Mouse (Mus musculus) forebrain, postnatal 0 days (tissue): ENCODE measurements at regions not wholly inside any gene's neighbourhood (a gene's known extent, or its start where the extent isn't known, plus 50 kb on each side); places are given as distances from the start of the nearest gene placed in this dataset.

Experiments
- ATAC-seq: fragments of 200-750 bp; cut with Nextera tagmentation; 2 replicates; pipeline ENCODE4 v1.8.0; 2017; ENCODE audit warnings: mild to moderate bottlenecking, moderate library complexity
- DNase-seq: peaks from one replicate; pipeline ENCODE4 v3.0.0-alpha.2; 2015
- H3K27ac ChIP-seq: fragments of 300-500 bp; sonication (generic); 2 replicates; pipeline ENCODE4 v1.5.1; 2014; ENCODE audit warnings: low read depth, mild to moderate bottlenecking, antibody characterized with exemption, low read length, moderate library complexity, mixed read lengths
- H3K27me3 ChIP-seq: fragments of 300-500 bp; sonication (generic); 2 replicates; pipeline ENCODE4 v1.6.1; 2014; ENCODE audit warnings: mild to moderate bottlenecking, low read length, mixed read lengths; ENCODE audit not compliant: insufficient read depth
- H3K36me3 ChIP-seq: fragments of 300-500 bp; sonication (generic); 2 replicates; pipeline ENCODE4 v1.6.1; 2014; ENCODE audit warnings: mild to moderate bottlenecking, moderate library complexity; ENCODE audit not compliant: insufficient read depth
- H3K4me1 ChIP-seq: fragments of 300-500 bp; sonication (generic); 2 replicates; pipeline ENCODE4 v1.6.1; 2014; ENCODE audit warnings: antibody characterized with exemption; ENCODE audit not compliant: insufficient read depth
- H3K4me2 ChIP-seq: fragments of 300-500 bp; sonication (generic); 2 replicates; pipeline ENCODE4 v1.6.1; 2014; ENCODE audit warnings: low read depth, mild to moderate bottlenecking, moderate library complexity
- H3K4me3 ChIP-seq: fragments of 300-500 bp; sonication (generic); 2 replicates; pipeline ENCODE4 v1.5.1; 2014; ENCODE audit warnings: low read depth, low read length, mixed read lengths
- H3K9ac ChIP-seq: fragments of 300-500 bp; sonication (generic); 2 replicates; pipeline ENCODE4 v1.6.1; 2014; ENCODE audit warnings: mild to moderate bottlenecking
- H3K9me3 ChIP-seq: fragments of 300-500 bp; sonication (generic); 2 replicates; pipeline ENCODE4 v1.6.1; 2016; ENCODE audit warnings: low read length
- CTCF ChIP-seq: sonication (generic); IDR thresholded peaks from 2 replicates; pipeline ENCODE4 v1.5.1; 2016; ENCODE audit warnings: antibody characterized with exemption, control low read depth, low read depth
- WGBS: fragments of 180-500 bp; shearing (Covaris S2); extraction: QIAGEN DNeasy Blood & Tissue Kit; methylation state at CpG from one replicate; pipeline ENCODE4 v1.1.7; 2014; 5-methylcytosine and 5-hydroxymethylcytosine counted together

DNA sequence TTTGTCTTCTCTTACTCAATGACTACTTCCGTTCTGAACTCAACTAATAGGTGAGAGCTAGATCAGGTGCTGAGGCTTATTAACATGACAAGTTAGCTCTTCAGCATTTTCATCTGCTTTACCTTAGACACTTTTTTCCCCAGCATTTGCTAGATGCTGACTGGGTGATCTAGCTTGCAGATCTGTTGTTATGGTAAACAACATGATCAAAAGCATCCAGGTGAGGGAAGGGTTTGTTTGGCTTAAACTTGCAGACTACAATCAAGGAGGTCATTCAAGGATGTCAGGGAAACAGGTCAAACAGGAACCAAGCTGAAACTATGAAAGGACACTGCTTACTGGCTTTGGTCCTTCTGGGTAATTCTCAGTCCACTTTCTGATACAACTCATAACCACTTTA is 1731.2 kb upstream of the Flrt2 start:
- H3K9ac ChIP-seq = no peak overlapping the region
- no peak for ATAC-seq
- TF ChIP-seq CTCF = no peak

DNA sequence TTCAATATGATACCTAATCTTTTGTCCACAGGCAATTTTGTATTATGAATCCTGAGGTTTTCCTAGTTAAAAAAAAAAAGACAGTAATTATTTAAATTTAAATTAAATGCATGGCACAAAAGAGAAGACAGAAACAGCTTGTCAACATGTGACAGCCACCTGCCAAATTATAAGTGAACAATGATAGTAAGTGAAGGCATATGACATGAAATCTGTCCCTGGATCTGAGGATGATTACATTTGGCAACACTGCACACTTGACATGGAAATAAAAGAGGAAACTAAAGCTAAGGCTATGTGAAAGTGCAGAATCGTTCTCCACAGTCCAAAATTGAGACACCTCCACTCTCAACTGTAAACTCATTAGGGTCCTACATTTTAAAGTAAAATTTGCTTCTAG is 1710.7 kb upstream of the Flrt2 start:
- ATAC-seq (peak; percentile 42; the same call in 1 of the 2 replicates), DNase-seq (peak; percentile 55)
- Histone ChIP-seq H3K9me3 (no peaks in the 10 kb centered on the region), H3K4me2 (no peak overlapping the region), H3K27me3 (no peaks in the 10 kb centered on the region), H3K4me1 (no peaks in the 10 kb centered on the region), H3K4me3 (no peak overlapping the region), H3K36me3 (no peaks in the 10 kb centered on the region), H3K9ac (no peak overlapping the region), H3K27ac (no peak overlapping the region)
- TF ChIP-seq CTCF = no peak
- 35% methylated on average over 1 of the region's 1 CpGs for WGBS

More for the DNA sequence above, 1731.2 kb upstream of the Flrt2 start:
- DNase-seq = no peak
- H3K9me3 ChIP-seq = no peaks in the 10 kb centered on the region
- no peak overlapping the region for H3K4me3 ChIP-seq
- no peaks in the 10 kb centered on the region for H3K4me1 ChIP-seq
- 81% methylated on average over 1 of the region's 1 CpGs for WGBS
- H3K36me3 ChIP-seq = no peaks in the 10 kb centered on the region
- H3K27me3 ChIP-seq = no peaks in the 10 kb centered on the region
- H3K4me2 ChIP-seq = no peak overlapping the region
- H3K27ac ChIP-seq = no peak overlapping the region

DNA sequence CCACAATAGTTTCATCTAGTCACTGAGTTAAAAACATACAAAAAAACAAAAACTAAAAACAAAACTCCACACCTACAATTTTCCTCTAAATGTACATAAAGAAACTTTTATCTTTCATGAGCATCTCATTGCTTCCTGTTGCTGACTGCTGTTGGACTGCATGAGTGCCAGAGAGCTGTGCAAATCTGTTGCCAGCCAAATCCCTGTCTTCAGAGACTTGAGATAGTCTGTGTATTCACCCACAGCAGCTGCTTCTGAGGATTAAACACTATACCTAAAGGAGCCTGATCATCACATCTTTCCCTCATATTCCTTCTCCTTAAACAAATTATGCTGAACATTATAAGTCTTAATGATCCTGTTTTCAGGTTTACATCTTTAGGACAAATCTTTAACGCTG is 1700.5 kb upstream of the Flrt2 start:
- H3K27ac ChIP-seq = no peak overlapping the region
- no peaks in the 10 kb centered on the region for H3K9me3 ChIP-seq
- H3K4me2 ChIP-seq = no peak overlapping the region
- no peak for ATAC-seq
- H3K4me1 ChIP-seq = no peaks in the 10 kb centered on the region
- no peak for DNase-seq
- H3K4me3 ChIP-seq = no peak overlapping the region
- no peaks in the 10 kb centered on the region for H3K36me3 ChIP-seq
- no peak for TF ChIP-seq CTCF
- WGBS = 90% methylated on average over 1 of the region's 1 CpGs
- H3K9ac ChIP-seq = no peak overlapping the region
- H3K27me3 ChIP-seq = no peaks in the 10 kb centered on the region

DNA sequence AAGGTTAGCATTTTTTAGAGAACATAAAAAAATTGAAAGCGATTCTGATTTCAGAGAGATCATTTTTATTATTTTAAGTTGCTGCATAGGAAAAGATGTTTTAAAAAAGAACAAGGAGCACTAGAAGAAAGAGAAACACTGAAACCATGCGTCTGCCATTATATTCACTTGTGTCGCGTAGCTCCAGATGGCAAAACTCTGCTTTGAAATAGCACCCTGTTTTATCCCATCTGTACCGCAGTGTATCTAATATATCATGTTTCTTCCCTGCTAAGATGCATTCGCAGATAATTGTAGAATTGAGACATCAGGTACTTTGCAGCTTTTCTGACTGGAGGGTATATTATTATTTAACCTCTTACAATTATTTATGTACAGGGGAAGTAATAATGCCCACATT is 1698.2 kb upstream of the Flrt2 start:
- Histone ChIP-seq H3K9ac (no peak overlapping the region), H3K4me2 (no peak overlapping the region), H3K4me1 (no peaks in the 10 kb centered on the region), H3K4me3 (no peak overlapping the region), H3K9me3 (no peaks in the 10 kb centered on the region), H3K36me3 (no peaks in the 10 kb centered on the region), H3K27ac (no peak overlapping the region), H3K27me3 (no peaks in the 10 kb centered on the region)
- 53% methylated on average over 6 of the region's 6 CpGs for WGBS
- TF ChIP-seq CTCF = no peak
- DNase-seq (peak; percentile 62), ATAC-seq (peak; percentile 54; the same call in 1 of the 2 replicates)

DNA sequence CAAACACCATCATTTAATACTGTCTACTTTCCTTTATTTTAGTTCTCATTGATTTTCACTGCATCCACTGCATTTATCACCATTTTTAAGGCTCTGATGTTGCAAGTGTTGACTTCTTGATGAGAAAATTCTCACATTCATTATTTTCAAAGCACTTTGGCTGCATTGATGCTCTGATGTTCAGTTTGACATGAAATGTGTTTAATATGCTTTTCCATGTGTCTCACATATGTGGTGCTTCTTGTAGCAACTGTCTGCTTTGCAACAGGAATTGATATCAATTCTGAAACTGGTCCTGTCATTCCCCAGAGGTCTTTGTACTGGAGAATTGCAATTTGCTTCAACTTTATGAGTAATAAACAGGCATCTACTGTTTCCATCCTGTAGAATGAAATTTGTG is 1676.1 kb upstream of the Flrt2 start:
- Histone ChIP-seq H3K4me3 (no peak overlapping the region), H3K36me3 (no peaks in the 10 kb centered on the region), H3K4me2 (no peak overlapping the region), H3K4me1 (no peaks in the 10 kb centered on the region), H3K27ac (no peak overlapping the region), H3K9ac (no peak overlapping the region), H3K9me3 (no peaks in the 10 kb centered on the region), H3K27me3 (no peaks in the 10 kb centered on the region)
- peak; percentile 40 for DNase-seq
- no peak; the same call in 1 of the 2 replicates for ATAC-seq
- TF ChIP-seq CTCF = no peak

DNA sequence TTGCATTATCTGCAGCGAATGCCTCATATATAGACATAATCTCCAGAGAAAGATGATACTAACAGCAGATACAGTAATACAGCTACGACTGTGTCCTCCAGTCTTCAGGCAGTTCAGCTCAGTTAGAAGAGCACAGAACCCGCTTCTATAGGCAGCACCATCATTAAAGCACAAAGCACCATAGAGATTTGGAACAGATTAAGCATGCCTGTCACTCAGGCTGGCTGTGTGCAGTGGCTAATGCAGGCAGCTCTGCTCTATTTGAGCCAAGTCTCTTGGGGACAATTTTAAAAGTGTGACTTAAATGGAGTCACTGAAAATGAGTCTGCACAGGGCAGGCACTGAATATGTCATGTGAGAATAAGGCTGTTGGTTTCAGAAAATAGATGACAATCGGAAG is 1660.7 kb upstream of the Flrt2 start:
- H3K27ac ChIP-seq = no peak overlapping the region

DNA sequence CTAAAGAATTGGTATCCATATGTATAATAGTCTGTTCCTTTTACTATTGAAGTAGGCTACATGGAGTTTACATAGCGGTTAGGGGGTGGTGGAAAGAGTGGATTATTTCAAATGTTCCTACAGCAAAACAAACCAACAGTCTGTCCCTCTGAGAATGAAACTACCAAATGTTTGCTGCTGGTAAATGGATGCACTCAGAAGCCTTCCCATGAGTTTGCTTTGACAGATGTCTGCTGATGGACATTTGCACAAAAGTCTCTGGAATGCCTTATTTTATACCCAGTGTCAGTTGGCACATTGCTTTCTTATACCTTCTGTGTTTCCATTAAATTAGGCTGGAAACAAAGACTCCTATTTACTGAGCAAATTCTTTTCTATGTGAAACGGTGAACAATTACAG is 1644.1 kb upstream of the Flrt2 start:
- DNase-seq = peak; percentile 18
- Histone ChIP-seq H3K9me3 (no peaks in the 10 kb centered on the region), H3K4me2 (no peak overlapping the region), H3K27me3 (no peaks in the 10 kb centered on the region), H3K9ac (no peak overlapping the region), H3K4me3 (no peak overlapping the region), H3K27ac (no peak overlapping the region), H3K36me3 (no peaks in the 10 kb centered on the region), H3K4me1 (no peaks in the 10 kb centered on the region)
- 24% methylated on average over 2 of the region's 2 CpGs for WGBS
- ATAC-seq = peak; percentile 66
- no peak for TF ChIP-seq CTCF

More for the DNA sequence above, 1660.7 kb upstream of the Flrt2 start:
- Histone ChIP-seq H3K4me1 (no peaks in the 10 kb centered on the region), H3K9me3 (no peaks in the 10 kb centered on the region), H3K4me2 (no peak overlapping the region), H3K36me3 (no peaks in the 10 kb centered on the region), H3K27me3 (no peaks in the 10 kb centered on the region), H3K4me3 (no peak overlapping the region), H3K9ac (no peak overlapping the region)
- ATAC-seq = no peak
- 40% methylated on average over 4 of the region's 4 CpGs for WGBS
- DNase-seq = no peak
- TF ChIP-seq CTCF = no peak

DNA sequence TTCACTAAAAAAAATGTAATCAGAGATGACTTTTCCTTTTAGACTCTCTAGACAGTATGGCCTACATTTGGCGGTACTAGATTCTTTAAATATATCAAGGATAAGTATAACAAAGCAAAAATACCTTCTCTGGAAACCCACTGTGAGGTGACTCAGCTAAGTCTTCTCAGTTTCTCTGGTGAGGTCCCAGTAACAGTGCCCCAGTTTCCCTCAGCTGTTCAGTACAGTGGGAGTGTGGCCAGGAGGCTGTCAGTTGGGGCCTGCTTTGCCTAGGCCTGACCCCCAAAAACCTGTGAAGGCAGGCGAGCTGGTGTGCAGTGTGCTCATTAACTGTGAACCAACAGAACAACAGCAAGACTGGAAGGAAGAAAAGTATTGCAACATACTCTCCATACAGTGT is 1634.3 kb upstream of the Flrt2 start:
- 88% methylated on average over 2 of the region's 2 CpGs for WGBS
- ATAC-seq (no peak), DNase-seq (no peak)

More for the DNA sequence above, 1634.3 kb upstream of the Flrt2 start:
- H3K27ac ChIP-seq = no peak overlapping the region
- H3K4me1 ChIP-seq = no peaks in the 10 kb centered on the region
- H3K4me3 ChIP-seq = no peak overlapping the region
- no peaks in the 10 kb centered on the region for H3K36me3 ChIP-seq
- H3K27me3 ChIP-seq = no peaks in the 10 kb centered on the region
- H3K4me2 ChIP-seq = no peak overlapping the region
- H3K9me3 ChIP-seq = no peaks in the 10 kb centered on the region
- H3K9ac ChIP-seq = no peak overlapping the region
- no peak for TF ChIP-seq CTCF
